Mouse (Mus musculus): ENCODE measurements around the gene Cat. TPM values are rescaled to one million over a fixed set of nuclear protein-coding genes. Genes with fewer than 3 reads are reported as not detected.

The Cat gene
- polyA plus RNA-seq, 1 experiment from 2014 or later, result 85.3 TPM

DNA sequence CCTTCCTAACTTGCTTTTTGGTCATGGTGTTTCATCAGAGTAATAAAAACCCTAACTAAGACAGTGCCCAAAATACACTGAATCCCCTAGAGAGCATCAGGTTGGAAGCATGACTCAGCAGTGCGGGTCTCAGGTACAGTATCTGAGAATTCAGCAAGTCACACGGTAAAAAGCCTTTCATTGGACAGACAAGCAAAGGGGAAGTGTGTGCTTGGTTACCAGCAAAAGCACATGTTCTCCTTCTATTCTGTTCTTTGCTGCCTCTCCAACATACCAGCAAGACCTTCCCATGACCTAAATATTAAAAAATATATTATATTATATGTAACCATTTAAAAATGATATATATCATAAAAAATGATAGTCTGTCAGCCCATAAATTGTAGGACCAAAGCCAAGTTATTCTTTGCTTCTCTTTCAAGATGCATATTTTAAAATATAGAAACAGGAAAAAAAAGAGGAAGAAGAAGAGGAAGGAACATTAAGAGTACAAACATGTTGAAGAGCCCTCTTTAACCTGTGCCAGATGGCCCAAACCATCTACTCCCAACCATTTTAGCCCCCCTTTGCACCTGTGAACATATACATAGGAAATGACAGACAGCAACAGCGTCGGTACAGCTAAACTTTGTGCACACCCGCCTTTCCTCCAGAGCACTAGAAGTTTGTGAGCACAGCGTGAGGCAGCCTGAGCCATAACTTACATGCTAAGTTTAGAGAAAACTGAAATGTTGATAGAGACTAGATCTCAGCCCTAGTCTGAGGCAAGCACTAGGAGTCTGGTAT is 10.9 kb upstream of the Cat start:
- H3K27me3 ChIP-seq, result no peaks in the 10 kb centered on the region
- H3K36me3 ChIP-seq, result no peaks in the 10 kb centered on the region
- H3K9ac ChIP-seq, result no peak overlapping the region; the same call in 1 of the 2 replicates
- H3K27ac ChIP-seq, result no peak overlapping the region
- no peak overlapping the region for H3K4me2 ChIP-seq (replicated peaks)
- no peak for ATAC-seq (ENCODE audit: insufficient number of reproducible peaks, insufficient read depth, low FRiP score, low TSS enrichment)
- no peaks in the 10 kb centered on the region for H3K9me3 ChIP-seq
- 85% methylated on average over 6 of the region's 6 CpGs for WGBS
- H3K4me1 ChIP-seq, result no peaks in the 10 kb centered on the region
- H3K4me3 ChIP-seq, result no peak overlapping the region

DNA sequence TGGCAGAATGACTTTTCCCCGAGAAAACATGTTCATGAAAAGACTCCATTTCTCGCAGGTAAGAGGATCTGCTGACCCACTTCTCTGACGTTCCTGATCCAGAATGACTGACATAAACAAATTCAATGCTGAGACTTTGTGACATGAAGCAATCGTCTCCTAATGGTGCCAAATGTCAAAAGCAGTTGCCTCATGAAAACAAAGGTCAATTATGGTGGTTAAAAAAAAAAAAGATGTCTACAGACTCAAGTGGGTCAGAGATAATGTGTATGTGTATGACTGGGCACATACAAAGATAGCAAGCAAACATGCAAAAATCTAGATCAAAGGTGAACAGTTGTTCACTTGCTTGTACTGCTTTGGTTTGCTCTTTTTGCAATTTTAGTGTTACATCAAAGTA is 8.9 kb upstream of the Cat start:
- H3K4me1 ChIP-seq, result peaks cover 4% of the 10 kb centered on the region; the same call in 1 of the 2 replicates
- H3K36me3 ChIP-seq, result no peaks in the 10 kb centered on the region
- no peak overlapping the region for H3K4me2 ChIP-seq (replicated peaks)
- no peaks in the 10 kb centered on the region for H3K9me3 ChIP-seq
- no peak overlapping the region for H3K27ac ChIP-seq
- no peak overlapping the region for H3K9ac ChIP-seq
- no peak overlapping the region for H3K4me3 ChIP-seq
- WGBS, result 57% methylated on average over 4 of the region's 4 CpGs
- no peak for ATAC-seq (ENCODE audit: insufficient number of reproducible peaks, insufficient read depth, low FRiP score, low TSS enrichment)
- no peaks in the 10 kb centered on the region for H3K27me3 ChIP-seq

DNA sequence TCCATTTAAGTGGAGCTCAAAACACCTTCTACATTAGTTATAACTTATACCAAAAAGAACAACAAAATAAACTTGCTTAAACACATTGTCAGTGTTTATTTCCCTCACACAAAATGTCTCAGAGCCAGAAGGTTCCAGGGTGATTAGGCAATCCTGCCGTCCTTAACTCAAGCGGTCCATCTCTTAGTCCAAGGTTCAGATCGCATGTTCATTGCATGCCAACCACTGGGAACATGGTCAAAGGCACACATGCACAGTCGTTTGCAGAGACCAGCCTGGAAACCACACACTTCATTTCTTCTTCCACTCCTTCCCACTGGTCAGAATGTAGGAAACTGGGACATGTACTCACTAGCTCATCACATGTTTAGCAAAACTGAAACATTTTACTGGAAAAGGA is 7.6 kb upstream of the Cat start:
- H3K9ac ChIP-seq, result no peak overlapping the region
- no peaks in the 10 kb centered on the region for H3K9me3 ChIP-seq
- no peak overlapping the region for H3K4me2 ChIP-seq (replicated peaks)
- WGBS, result 91% methylated on average over 4 of the region's 4 CpGs
- H3K36me3 ChIP-seq, result no peaks in the 10 kb centered on the region
- H3K4me3 ChIP-seq, result no peak overlapping the region
- no peaks in the 10 kb centered on the region for H3K27me3 ChIP-seq
- ATAC-seq (ENCODE audit: insufficient number of reproducible peaks, insufficient read depth, low FRiP score, low TSS enrichment), result no peak
- H3K4me1 ChIP-seq, result peaks cover 4% of the 10 kb centered on the region; the same call in 1 of the 2 replicates
- no peak overlapping the region for H3K27ac ChIP-seq

DNA sequence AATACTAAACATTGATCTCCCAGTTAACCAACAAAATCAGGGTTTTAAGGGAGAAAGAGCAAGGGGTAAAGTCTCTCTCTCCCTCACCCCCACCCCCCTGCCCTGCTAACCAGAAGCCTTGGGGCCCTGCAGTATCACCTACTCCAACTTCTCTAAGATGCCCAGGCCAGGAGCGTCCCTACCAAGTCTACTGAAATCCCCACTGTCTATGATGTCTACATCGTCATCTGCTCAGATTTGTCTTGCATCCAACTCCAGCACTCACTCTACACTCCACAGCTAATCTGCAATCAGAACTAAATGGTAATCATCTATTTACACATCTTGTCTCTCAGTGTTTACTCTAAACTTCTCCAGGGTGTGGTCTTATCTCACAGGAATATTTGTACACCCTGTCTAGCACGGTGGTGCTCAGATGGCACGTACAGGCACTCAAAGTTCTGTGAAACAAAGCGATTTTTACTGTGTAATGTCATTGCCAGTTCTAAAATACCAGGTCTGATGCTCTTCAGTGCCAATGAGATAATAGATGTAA is 907 bp downstream of the Cat start:
- Histone ChIP-seq H3K9ac (peak overlapping the region; percentile 77), H3K4me1 (peaks cover 16% of the 10 kb centered on the region), H3K27me3 (no peaks in the 10 kb centered on the region), H3K4me3 (peak overlapping the region; percentile 64), H3K9me3 (no peaks in the 10 kb centered on the region), H3K27ac (peak overlapping the region; percentile 96; the same call in 1 of the 2 replicates), H3K4me2 (replicated peaks) (peak overlapping the region; percentile 69), H3K36me3 (no peaks in the 10 kb centered on the region)
- WGBS, result 39% methylated on average over 5 of the region's 5 CpGs
- ATAC-seq (ENCODE audit: insufficient number of reproducible peaks, insufficient read depth, low FRiP score, low TSS enrichment), result no peak

DNA sequence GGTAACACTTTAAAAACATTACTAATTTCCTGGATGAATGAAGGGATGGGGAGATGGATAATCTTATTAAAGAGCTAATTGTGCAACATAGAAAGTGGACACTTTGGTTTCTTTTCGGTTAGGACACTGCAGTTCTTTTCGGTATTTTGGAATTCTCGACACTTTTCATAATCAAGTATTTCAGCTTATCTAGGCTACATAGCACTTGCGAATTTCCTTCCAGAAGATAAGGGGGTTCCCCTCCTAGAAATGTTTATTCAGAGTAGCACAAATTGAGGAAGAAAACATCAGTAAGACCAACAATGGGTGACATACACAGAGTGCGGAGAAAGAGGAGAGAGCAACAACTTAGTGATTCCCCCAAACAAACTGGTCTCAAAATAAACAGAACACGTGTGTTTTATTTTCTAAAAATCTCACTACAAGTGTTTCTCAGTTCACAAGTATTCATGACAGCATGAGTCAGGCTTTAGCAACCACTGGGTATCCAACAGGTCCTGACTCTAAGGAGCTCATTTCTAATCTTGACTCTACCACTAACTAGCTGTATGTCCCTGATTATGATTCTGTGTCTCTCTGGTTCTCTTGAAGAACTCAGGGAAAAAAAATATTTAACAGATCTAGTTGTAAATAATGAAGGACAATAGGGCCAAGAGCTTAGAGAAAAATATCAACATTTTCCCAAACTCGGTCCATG is 1.5 kb downstream of the Cat start:
- Histone ChIP-seq H3K4me3 (peak overlapping the region; percentile 64), H3K27ac (no peak overlapping the region), H3K27me3 (no peaks in the 10 kb centered on the region), H3K36me3 (no peaks in the 10 kb centered on the region), H3K9me3 (no peaks in the 10 kb centered on the region), H3K4me1 (peaks cover 16% of the 10 kb centered on the region), H3K4me2 (replicated peaks) (peak overlapping the region; percentile 69), H3K9ac (no peak overlapping the region)
- WGBS, result 84% methylated on average over 7 of the region's 7 CpGs
- ATAC-seq (ENCODE audit: insufficient number of reproducible peaks, insufficient read depth, low FRiP score, low TSS enrichment), result no peak

DNA sequence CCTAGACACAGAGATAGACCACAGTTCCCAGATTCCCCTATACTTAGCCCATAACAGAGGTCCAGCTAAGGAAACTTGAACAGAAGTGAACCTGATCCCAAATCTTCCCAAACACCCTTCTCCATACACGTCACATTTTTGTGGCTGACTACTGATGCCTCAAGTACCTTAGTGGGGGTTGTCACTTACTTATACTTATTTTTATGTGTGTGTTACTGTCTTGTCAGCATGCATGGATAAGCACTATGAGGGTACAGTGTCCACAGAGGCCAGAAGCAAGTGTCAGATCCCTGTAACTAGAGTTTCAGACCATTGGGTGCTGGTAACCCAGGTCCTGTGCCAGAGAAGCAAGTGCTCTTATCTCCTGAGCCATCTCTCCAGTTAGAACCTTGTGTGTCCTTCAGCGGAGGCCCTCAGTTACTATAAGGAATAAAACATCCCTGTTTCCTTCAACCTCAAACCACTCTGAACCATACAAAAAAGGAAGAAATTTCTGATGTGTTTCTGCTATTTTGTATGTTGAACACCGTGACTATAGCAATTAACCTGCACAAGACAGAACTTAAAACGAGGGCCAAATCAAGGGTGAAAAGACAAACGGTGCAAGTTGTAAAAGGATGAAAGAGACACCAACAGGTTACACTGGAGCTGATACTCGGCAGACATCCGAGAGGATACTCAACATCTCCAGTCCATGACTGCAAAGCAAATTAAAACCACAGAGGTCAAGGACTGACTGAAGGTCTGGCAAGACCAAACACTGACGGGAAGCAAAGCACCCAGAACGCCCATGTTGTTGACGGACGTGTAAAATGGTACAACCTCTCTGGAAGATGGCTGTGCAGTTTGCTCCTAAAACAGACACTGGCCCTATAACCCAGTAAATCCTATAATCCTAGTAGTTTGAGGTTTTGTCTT is 3.4 kb downstream of the Cat start:
- H3K9ac ChIP-seq, result no peak overlapping the region
- H3K9me3 ChIP-seq, result no peaks in the 10 kb centered on the region
- no peaks in the 10 kb centered on the region for H3K27me3 ChIP-seq
- H3K4me1 ChIP-seq, result peaks cover 16% of the 10 kb centered on the region
- no peak for ATAC-seq (ENCODE audit: insufficient number of reproducible peaks, insufficient read depth, low FRiP score, low TSS enrichment)
- H3K27ac ChIP-seq, result no peak overlapping the region
- no peak overlapping the region for H3K4me2 ChIP-seq (replicated peaks)
- H3K4me3 ChIP-seq, result no peak overlapping the region
- no peaks in the 10 kb centered on the region for H3K36me3 ChIP-seq
- WGBS, result 80% methylated on average over 11 of the region's 11 CpGs

DNA sequence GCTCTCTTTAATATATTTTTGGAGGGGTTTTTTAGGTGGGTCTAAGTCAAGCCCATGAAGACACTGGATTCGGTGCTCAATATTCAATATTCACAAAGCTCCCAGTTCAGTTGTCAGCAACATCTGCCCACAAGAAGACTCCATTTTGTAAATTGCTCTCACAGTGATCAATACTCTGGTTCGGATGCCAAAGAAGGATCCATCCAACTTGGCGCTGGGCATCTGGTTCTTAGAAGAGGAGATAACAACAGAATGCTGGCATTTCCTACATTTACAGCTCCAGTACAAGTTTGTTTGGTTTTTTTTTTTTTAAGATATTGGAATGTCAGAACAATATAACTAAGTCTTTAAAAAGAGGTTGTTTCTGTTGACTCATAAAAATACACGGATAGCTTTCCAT is 4.1 kb downstream of the Cat start:
- no peak overlapping the region for H3K27ac ChIP-seq
- H3K9me3 ChIP-seq, result no peaks in the 10 kb centered on the region
- H3K27me3 ChIP-seq, result no peaks in the 10 kb centered on the region
- no peak for ATAC-seq (ENCODE audit: insufficient number of reproducible peaks, insufficient read depth, low FRiP score, low TSS enrichment)
- no peaks in the 10 kb centered on the region for H3K36me3 ChIP-seq
- no peak overlapping the region for H3K4me2 ChIP-seq (replicated peaks)
- WGBS, result 92% methylated on average over 4 of the region's 4 CpGs
- no peak overlapping the region for H3K4me3 ChIP-seq
- no peak overlapping the region for H3K9ac ChIP-seq
- peaks cover 16% of the 10 kb centered on the region for H3K4me1 ChIP-seq

DNA sequence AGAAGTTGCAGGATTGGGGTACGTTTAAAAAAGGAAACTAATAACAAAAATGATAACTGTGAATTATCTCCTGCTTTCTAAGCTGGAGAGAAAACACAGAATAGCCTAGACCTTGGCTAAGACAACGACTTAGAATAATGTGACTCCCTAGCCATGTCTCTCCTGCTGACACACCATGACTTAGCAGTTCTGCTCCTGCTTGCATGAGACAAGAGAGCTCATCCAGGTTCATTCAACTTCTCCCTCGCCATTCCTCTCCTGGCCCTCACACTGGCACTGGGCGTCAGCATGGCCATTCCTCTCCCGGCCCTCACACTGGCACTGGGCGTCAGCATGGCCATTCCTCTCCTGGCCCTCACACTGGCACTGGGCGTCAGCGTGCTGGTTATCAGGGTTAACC is 4.7 kb downstream of the Cat start:
- Histone ChIP-seq H3K27ac (no peak overlapping the region), H3K9ac (no peak overlapping the region), H3K4me3 (no peak overlapping the region), H3K27me3 (no peaks in the 10 kb centered on the region), H3K9me3 (no peaks in the 10 kb centered on the region), H3K4me2 (replicated peaks) (no peak overlapping the region), H3K4me1 (peaks cover 16% of the 10 kb centered on the region), H3K36me3 (peaks cover 4% of the 10 kb centered on the region)
- no peak for ATAC-seq (ENCODE audit: insufficient number of reproducible peaks, insufficient read depth, low FRiP score, low TSS enrichment)
- 91% methylated on average over 8 of the region's 8 CpGs for WGBS

DNA sequence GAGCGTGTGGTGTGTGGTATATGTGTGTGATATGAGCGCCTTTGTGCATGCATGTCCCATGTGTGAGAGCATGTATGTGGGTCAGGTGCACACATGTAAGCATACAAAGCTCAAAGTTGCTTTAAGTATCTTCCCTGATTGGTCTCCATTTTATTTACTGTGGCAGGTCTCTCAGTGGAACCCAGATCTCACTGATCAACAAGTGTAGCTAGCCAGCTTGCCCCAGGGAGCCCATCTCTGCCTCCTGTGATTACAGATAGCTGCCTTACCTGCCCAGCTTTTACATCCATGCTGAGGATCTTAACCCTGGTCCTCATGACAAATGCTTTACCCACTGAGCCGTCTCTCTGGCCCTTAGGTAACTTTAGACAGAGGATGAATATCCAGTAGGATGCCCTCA is 6.6 kb downstream of the Cat start:
- 87% methylated on average over 3 of the region's 3 CpGs for WGBS
- H3K9me3 ChIP-seq, result no peaks in the 10 kb centered on the region
- H3K4me3 ChIP-seq, result no peak overlapping the region
- no peaks in the 10 kb centered on the region for H3K27me3 ChIP-seq
- H3K4me1 ChIP-seq, result peaks cover 7% of the 10 kb centered on the region; the same call in 1 of the 2 replicates
- H3K9ac ChIP-seq, result no peak overlapping the region
- H3K4me2 ChIP-seq (replicated peaks), result no peak overlapping the region
- no peak for ATAC-seq (ENCODE audit: insufficient number of reproducible peaks, insufficient read depth, low FRiP score, low TSS enrichment)
- no peak overlapping the region for H3K27ac ChIP-seq
- peaks cover 22% of the 10 kb centered on the region for H3K36me3 ChIP-seq

DNA sequence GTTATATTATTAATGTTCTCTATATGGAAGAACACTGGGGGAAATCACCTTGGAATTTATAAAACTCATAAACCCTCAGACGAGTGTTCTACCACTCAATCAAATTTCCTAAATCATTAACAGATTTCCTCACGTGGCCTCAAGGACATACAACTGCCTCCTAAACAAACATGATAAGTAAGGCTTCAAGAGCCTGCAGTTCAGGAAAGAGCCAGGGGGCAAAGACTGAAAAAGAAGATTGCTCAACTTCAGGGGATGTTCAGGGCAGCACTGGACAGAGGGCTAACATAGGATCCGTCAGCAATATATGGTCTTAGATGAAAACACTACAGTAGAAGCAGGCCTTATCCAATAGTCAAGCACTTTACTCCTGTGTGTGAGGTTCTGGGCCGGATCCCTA is 7.5 kb downstream of the Cat start:
- H3K4me2 ChIP-seq (replicated peaks), result no peak overlapping the region
- no peak overlapping the region for H3K4me3 ChIP-seq
- ATAC-seq (ENCODE audit: insufficient number of reproducible peaks, insufficient read depth, low FRiP score, low TSS enrichment), result no peak
- H3K9ac ChIP-seq, result no peak overlapping the region
- H3K27ac ChIP-seq, result no peak overlapping the region
- no peaks in the 10 kb centered on the region for H3K27me3 ChIP-seq
- H3K4me1 ChIP-seq, result no peaks in the 10 kb centered on the region
- peaks cover 30% of the 10 kb centered on the region for H3K36me3 ChIP-seq
- WGBS, result 67% methylated on average over 4 of the region's 4 CpGs
- H3K9me3 ChIP-seq, result no peaks in the 10 kb centered on the region

DNA sequence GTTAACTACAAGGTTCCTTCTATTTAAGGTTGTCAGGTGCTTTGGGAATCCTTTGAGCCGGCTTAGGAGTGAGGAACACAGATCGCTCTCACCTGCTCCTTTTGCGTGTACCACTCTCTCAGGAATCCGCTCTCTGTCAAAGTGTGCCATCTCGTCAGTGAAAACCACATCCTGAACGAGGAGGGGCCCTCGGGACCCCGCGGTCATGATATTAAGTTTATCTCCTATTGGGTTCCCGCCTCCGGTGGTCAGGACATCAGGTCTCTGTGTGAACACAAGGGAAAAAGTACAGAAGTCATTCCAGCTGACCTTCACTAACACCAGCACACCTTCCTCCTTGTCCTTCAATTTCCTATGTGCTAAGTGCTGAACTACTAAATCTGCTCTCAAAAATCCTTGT is 8.3 kb downstream of the Cat start:
- no peak overlapping the region for H3K9ac ChIP-seq
- no peak overlapping the region for H3K27ac ChIP-seq
- H3K36me3 ChIP-seq, result peaks cover 30% of the 10 kb centered on the region
- no peaks in the 10 kb centered on the region for H3K27me3 ChIP-seq
- no peaks in the 10 kb centered on the region for H3K4me1 ChIP-seq
- H3K4me3 ChIP-seq, result no peak overlapping the region
- ATAC-seq (ENCODE audit: insufficient number of reproducible peaks, insufficient read depth, low FRiP score, low TSS enrichment), result no peak
- no peaks in the 10 kb centered on the region for H3K9me3 ChIP-seq
- H3K4me2 ChIP-seq (replicated peaks), result no peak overlapping the region
- WGBS, result 87% methylated on average over 11 of the region's 11 CpGs

Measured in embryonic facial prominence, embryonic 12.5 days (tissue).